Mouse (Mus musculus) spleen, adult 2 months (tissue): ENCODE measurements around the gene Kcna3.

Source experiments
- CTCF ChIP-seq: fragments of 200-500 bp; IDR thresholded peaks from 2 replicates; pipeline ENCODE4 v1.5.1; 2011; ENCODE audit warnings: mild to moderate bottlenecking, inconsistent platforms; ENCODE audit not compliant: insufficient read depth, insufficient read length, insufficient replicate concordance; ENCODE audit errors: extremely low read depth
- POLR2A ChIP-seq: fragments of 200-500 bp; IDR thresholded peaks from 2 replicates; pipeline ENCODE4 v1.6.1; 2011; ENCODE audit warnings: low read depth, low read length, inconsistent platforms

- no peak for TF ChIP-seq CTCF
- TF ChIP-seq POLR2A = no peak
These were observed 31.3 kb downstream of the Kcna3 start for GRCm38 (mm10) chr3:107067245-107067644.
